In genomic region chr4:108459231-108460155, GRCm38 (mm10) we compare ENCODE assay signal across 7 mouse cellular contexts. TPM values are rescaled to one million over a fixed set of nuclear protein-coding genes. Genes with fewer than 3 reads are reported as not detected.
DNase-seq lines count a peak whose midpoint lies in the region; ATAC-seq lines count a peak whose summit lies in the region.

Gene Tut4 (plus strand): TSS chr4:108459426.

- peak within 1 kb of the TSS; percentile 99 for H3K9ac ChIP-seq in midbrain, embryonic 13.5 days (replicated peaks)

- peaks cover 21% of the 10 kb centered on the region for H3K4me1 ChIP-seq in limb, embryonic 10.5 days
- H3K4me1 ChIP-seq in midbrain, embryonic 13.5 days (replicated peaks), result peaks cover 20% of the 10 kb centered on the region

- peak within 1 kb of the TSS; percentile 78 for H3K4me2 ChIP-seq in midbrain, embryonic 13.5 days (replicated peaks)

- WGBS in limb, embryonic 10.5 days, result under 1% methylated on average over 93 of the region's 97 CpGs
- WGBS in midbrain, embryonic 13.5 days, result under 1% methylated on average over 86 of the region's 97 CpGs

- no peaks in the 10 kb centered on the region for H3K9me3 ChIP-seq in limb, embryonic 10.5 days (replicated peaks)
- H3K9me3 ChIP-seq in midbrain, embryonic 13.5 days, result no peaks in the 10 kb centered on the region

- H3K36me3 ChIP-seq in limb, embryonic 10.5 days, result peaks cover 18% of the 10 kb centered on the region
- H3K36me3 ChIP-seq in midbrain, embryonic 13.5 days, result 0 out of 2 replicates have a peak, but pooled peaks cover 4% of the 10 kb centered on the region

- ATAC-seq in granulocyte monocyte progenitor cell, adult 5-6 weeks (replicated peaks; ENCODE audit: poor library complexity, severe bottlenecking), result peak; percentile 40
- ATAC-seq in midbrain, embryonic 13.5 days, result peak; percentile 91

- peak; percentile 72 for DNase-seq in adrenal gland, adult 8-10 months
- DNase-seq in embryo, embryonic 9.5 days (ENCODE audit: extremely low spot score), result peak; percentile 98
- peak; percentile 73 for DNase-seq in kidney, adult 11 months
- peak; percentile 94 for DNase-seq in limb, embryonic 10.5 days (ENCODE audit: low spot score)
- peak; percentile 52 for DNase-seq in spleen, adult 12 weeks (ENCODE audit: low spot score)

- peak within 1 kb of the TSS; percentile 100 for H3K27ac ChIP-seq in limb, embryonic 10.5 days
- peak within 1 kb of the TSS; percentile 99 for H3K27ac ChIP-seq in midbrain, embryonic 13.5 days

- peak within 1 kb of the TSS; percentile 100 for H3K4me3 ChIP-seq in limb, embryonic 10.5 days
- peak within 1 kb of the TSS; percentile 99 for H3K4me3 ChIP-seq in midbrain, embryonic 13.5 days (replicated peaks)

- H3K27me3 ChIP-seq in limb, embryonic 10.5 days (ENCODE audit: low read depth, poor library complexity, severe bottlenecking), result no peaks in the 10 kb centered on the region
- no peaks in the 10 kb centered on the region for H3K27me3 ChIP-seq in midbrain, embryonic 13.5 days

RNA-seq across cellular contexts. Expression of gene Tut4, which starts in this region (rescaled TPM):
- 10 to 100 TPM; 22.8 to 56.4 (median 31.0) TPM for total RNA-seq in adrenal gland, adult 8-10 months (2022)
- total RNA-seq in granulocyte monocyte progenitor cell, adult 5-6 weeks (2014; fragmentation: Nextera tagmentation), result 77.1 and 98.9 TPM in 2 replicates
- 24.9 and 25.1 TPM in 2 replicates for total RNA-seq in granulocyte monocyte progenitor cell, adult 5-6 weeks (2017)
- 95.8 and 119 TPM in 2 replicates for polyA plus RNA-seq in limb, embryonic 10.5 days (2016; fragmentation: Nextera tagmentation; extraction: Ambion mirVana)
- polyA plus RNA-seq in midbrain, embryonic 13.5 days (2015; fragmentation: Nextera tagmentation; extraction: Ambion mirVana), result 92.4 and 97.6 TPM in 2 replicates

Comparison
In these comparisons a context has a peak if more than half of its experiments do, and no peak if none do; other contexts are left out.
1. Peak in every context shown above with its lines: DNase-seq, ATAC-seq, H3K4me3 ChIP-seq and H3K27ac ChIP-seq.